Mouse (Mus musculus): Measurements from ENCODE around the gene Pgp. TPM values are rescaled to one million over a fixed set of nuclear protein-coding genes. Genes with fewer than 3 reads are reported as not detected.

Gene Pgp
- 36.4 TPM for polyA plus RNA-seq (2014; fragmentation: Illumina TruSeq; extraction: RNeasy Lipid Tissue Mini Kit (QIAGEN cat#74804); ENCODE audit: low read depth, low replicate concordance)

DNA sequence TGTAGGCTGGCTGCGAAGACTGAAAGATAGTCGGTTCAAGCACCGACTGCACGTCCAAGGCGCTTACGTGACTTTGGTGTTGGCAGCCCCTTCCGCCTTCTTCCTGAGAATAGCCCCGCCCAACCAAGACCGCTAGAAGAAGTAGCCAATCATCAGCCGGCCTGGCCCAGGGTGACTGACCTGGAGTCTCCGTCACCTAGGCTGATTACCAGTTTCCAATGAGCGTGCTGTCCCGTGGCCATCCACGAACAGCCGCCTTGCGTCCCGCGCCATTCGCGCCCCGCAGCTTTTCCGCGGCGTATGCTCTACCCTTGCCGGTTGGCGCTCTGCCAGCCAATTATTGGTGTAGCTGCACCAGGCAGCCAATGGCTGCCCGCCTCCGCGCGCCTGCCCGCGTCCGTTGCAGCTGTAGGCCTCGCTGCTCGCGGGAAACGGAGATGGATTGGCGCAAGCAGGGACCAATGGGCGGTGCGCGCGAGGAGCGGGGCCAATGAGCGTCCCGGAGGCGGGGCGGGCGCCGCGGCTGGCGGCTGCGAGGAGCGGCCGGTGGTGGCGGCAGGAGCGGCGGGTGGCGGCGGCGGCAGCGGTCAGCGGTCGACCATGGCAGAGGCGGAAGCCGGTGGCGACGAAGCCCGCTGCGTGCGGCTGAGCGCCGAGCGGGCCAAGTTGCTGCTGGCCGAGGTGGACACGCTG, at the start of gene Pgp, which contains the start of gene E4f1:
TSS of gene Pgp (plus strand) at position 483 of the 693 bp plus-strand sequence.
TSS of gene E4f1 (minus strand) at position 404 of the 693 bp plus-strand sequence.

GRCm38 (mm10) chr17:24426471-24427169, 43.6 kb upstream of the Pgp start, which contains the start of gene Eci1:
Eci1 (plus strand) TSS chr17:24426641.

DNA sequence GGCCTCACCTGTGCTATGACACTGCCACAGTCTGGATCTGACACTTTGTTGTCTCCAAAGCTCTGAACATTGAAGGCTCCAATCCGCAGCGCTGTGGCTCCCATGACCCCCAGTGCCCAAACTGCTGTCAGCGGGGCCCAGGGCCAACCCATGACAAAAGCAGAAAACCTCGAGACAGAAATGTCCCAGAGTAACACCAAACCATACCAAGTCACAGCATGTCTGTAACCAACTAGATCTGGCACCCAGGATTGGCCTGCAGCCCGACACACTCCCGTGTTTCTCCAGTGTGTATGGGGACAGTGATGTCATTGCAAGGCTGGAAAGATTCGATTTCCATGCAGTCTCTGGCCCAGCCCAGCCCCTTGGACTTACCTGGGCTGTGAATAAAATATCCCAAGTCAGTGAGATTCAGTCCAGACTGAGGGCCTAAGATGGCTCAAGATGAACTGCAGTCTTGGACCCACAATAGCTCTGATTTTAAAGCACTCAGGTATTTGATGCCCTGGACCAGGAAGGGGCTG, 27.5 kb upstream of the Pgp start, which contains the start of gene Dnase1l2:
TSS of gene Dnase1l2 (minus strand) at position 474 of the 524 bp plus-strand sequence.

GRCm38 (mm10) chr17:24473612-24474275, 3.6 kb downstream of the Pgp start, which contains the start of gene Bricd5:
Bricd5 (plus strand) TSS chr17:24473884.

GRCm38 (mm10) chr17:24478663-24479380, 8.6 kb downstream of the Pgp start, which contains the start of gene Mlst8:
Mlst8 (minus strand) TSS chr17:24479078.

DNA sequence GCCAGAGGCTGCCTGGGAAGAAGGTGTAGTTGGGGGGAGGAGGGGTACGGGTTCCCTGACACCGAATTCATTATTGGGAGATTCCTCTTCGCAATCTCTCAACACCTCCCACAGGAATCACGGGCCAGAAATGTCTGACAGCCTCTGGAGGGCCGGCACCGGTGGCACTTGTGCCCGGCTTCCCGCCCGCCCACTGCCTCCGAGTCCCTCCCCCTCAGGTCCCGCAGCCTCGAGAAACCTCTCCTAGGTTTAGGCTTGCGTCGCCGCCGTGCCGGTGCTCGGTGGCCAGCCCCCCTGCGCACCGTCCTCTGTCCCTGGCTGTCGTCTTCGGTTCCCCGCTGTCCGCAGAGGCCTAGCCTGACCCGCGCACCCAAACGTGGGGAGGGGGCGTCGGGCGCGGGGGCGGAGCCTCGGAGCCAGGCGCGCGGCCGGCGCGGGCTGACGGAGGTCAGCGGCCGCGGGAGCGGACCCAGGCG, 18.0 kb downstream of the Pgp start, which contains the start of gene Caskin1:
TSS of gene Caskin1 (plus strand) at position 416 of the 476 bp plus-strand sequence.

Other genes starting within 250 kb of the Pgp start
- gene Tedc2, start 249.5 kb upstream of the Pgp start, polyA plus RNA-seq (2014; fragmentation: Illumina TruSeq; extraction: RNeasy Lipid Tissue Mini Kit (QIAGEN cat#74804); ENCODE audit: low read depth, low replicate concordance), result 2.4 TPM
- 0.45 TPM for gene Ccnf, start 218.9 kb upstream of the Pgp start, polyA plus RNA-seq (2014; fragmentation: Illumina TruSeq; extraction: RNeasy Lipid Tissue Mini Kit (QIAGEN cat#74804); ENCODE audit: low read depth, low replicate concordance)
- gene Abca17, start 119.3 kb upstream of the Pgp start, polyA plus RNA-seq (2014; fragmentation: Illumina TruSeq; extraction: RNeasy Lipid Tissue Mini Kit (QIAGEN cat#74804); ENCODE audit: low read depth, low replicate concordance), result not detected
- 11.2 TPM for gene Abca3, start 118.4 kb upstream of the Pgp start, polyA plus RNA-seq (2014; fragmentation: Illumina TruSeq; extraction: RNeasy Lipid Tissue Mini Kit (QIAGEN cat#74804); ENCODE audit: low read depth, low replicate concordance)
- gene Rnps1, start 55.8 kb upstream of the Pgp start, polyA plus RNA-seq (2014; fragmentation: Illumina TruSeq; extraction: RNeasy Lipid Tissue Mini Kit (QIAGEN cat#74804); ENCODE audit: low read depth, low replicate concordance), result 82.4 TPM
- gene Eci1, start 43.8 kb upstream of the Pgp start, polyA plus RNA-seq (2014; fragmentation: Illumina TruSeq; extraction: RNeasy Lipid Tissue Mini Kit (QIAGEN cat#74804); ENCODE audit: low read depth, low replicate concordance), result 445 TPM
- 3.4 TPM for gene Dnase1l2, start 27.3 kb upstream of the Pgp start, polyA plus RNA-seq (2014; fragmentation: Illumina TruSeq; extraction: RNeasy Lipid Tissue Mini Kit (QIAGEN cat#74804); ENCODE audit: low read depth, low replicate concordance)
- gene E4f1, start 79 bp upstream of the Pgp start, polyA plus RNA-seq (2014; fragmentation: Illumina TruSeq; extraction: RNeasy Lipid Tissue Mini Kit (QIAGEN cat#74804); ENCODE audit: low read depth, low replicate concordance), result 21.5 TPM
- not detected for gene Bricd5, start 3.5 kb downstream of the Pgp start, polyA plus RNA-seq (2014; fragmentation: Illumina TruSeq; extraction: RNeasy Lipid Tissue Mini Kit (QIAGEN cat#74804); ENCODE audit: low read depth, low replicate concordance)
- 11.6 TPM for gene Mlst8, start 8.7 kb downstream of the Pgp start, polyA plus RNA-seq (2014; fragmentation: Illumina TruSeq; extraction: RNeasy Lipid Tissue Mini Kit (QIAGEN cat#74804); ENCODE audit: low read depth, low replicate concordance)
- gene Caskin1, start 18.2 kb downstream of the Pgp start, polyA plus RNA-seq (2014; fragmentation: Illumina TruSeq; extraction: RNeasy Lipid Tissue Mini Kit (QIAGEN cat#74804); ENCODE audit: low read depth, low replicate concordance), result 0.47 TPM
- 63.9 TPM for gene Traf7, start 57.5 kb downstream of the Pgp start, polyA plus RNA-seq (2014; fragmentation: Illumina TruSeq; extraction: RNeasy Lipid Tissue Mini Kit (QIAGEN cat#74804); ENCODE audit: low read depth, low replicate concordance)
- gene Rab26, start 63.8 kb downstream of the Pgp start, polyA plus RNA-seq (2014; fragmentation: Illumina TruSeq; extraction: RNeasy Lipid Tissue Mini Kit (QIAGEN cat#74804); ENCODE audit: low read depth, low replicate concordance), result not detected
- 35.8 TPM for gene Pkd1, start 79.4 kb downstream of the Pgp start, polyA plus RNA-seq (2014; fragmentation: Illumina TruSeq; extraction: RNeasy Lipid Tissue Mini Kit (QIAGEN cat#74804); ENCODE audit: low read depth, low replicate concordance)
- 99.7 TPM for gene Tsc2, start 162.2 kb downstream of the Pgp start, polyA plus RNA-seq (2014; fragmentation: Illumina TruSeq; extraction: RNeasy Lipid Tissue Mini Kit (QIAGEN cat#74804); ENCODE audit: low read depth, low replicate concordance)
- gene Nthl1, start 162.3 kb downstream of the Pgp start, polyA plus RNA-seq (2014; fragmentation: Illumina TruSeq; extraction: RNeasy Lipid Tissue Mini Kit (QIAGEN cat#74804); ENCODE audit: low read depth, low replicate concordance), result 6.4 TPM
- gene Slc9a3r2, start 179.9 kb downstream of the Pgp start, polyA plus RNA-seq (2014; fragmentation: Illumina TruSeq; extraction: RNeasy Lipid Tissue Mini Kit (QIAGEN cat#74804); ENCODE audit: low read depth, low replicate concordance), result 115 TPM
- not detected for gene Npw, start 188.1 kb downstream of the Pgp start, polyA plus RNA-seq (2014; fragmentation: Illumina TruSeq; extraction: RNeasy Lipid Tissue Mini Kit (QIAGEN cat#74804); ENCODE audit: low read depth, low replicate concordance)
- gene Zfp598, start 199.3 kb downstream of the Pgp start, polyA plus RNA-seq (2014; fragmentation: Illumina TruSeq; extraction: RNeasy Lipid Tissue Mini Kit (QIAGEN cat#74804); ENCODE audit: low read depth, low replicate concordance), result 18.8 TPM
- 0.31 TPM for gene Syngr3, start 219.6 kb downstream of the Pgp start, polyA plus RNA-seq (2014; fragmentation: Illumina TruSeq; extraction: RNeasy Lipid Tissue Mini Kit (QIAGEN cat#74804); ENCODE audit: low read depth, low replicate concordance)
- 18.9 TPM for gene Gfer, start 225.8 kb downstream of the Pgp start, polyA plus RNA-seq (2014; fragmentation: Illumina TruSeq; extraction: RNeasy Lipid Tissue Mini Kit (QIAGEN cat#74804); ENCODE audit: low read depth, low replicate concordance)
- gene Noxo1, start 225.8 kb downstream of the Pgp start, polyA plus RNA-seq (2014; fragmentation: Illumina TruSeq; extraction: RNeasy Lipid Tissue Mini Kit (QIAGEN cat#74804); ENCODE audit: low read depth, low replicate concordance), result 1.2 TPM
- gene Tbl3, start 237.3 kb downstream of the Pgp start, polyA plus RNA-seq (2014; fragmentation: Illumina TruSeq; extraction: RNeasy Lipid Tissue Mini Kit (QIAGEN cat#74804); ENCODE audit: low read depth, low replicate concordance), result 18.8 TPM
- not detected for gene Rnf151, start 247.7 kb downstream of the Pgp start, polyA plus RNA-seq (2014; fragmentation: Illumina TruSeq; extraction: RNeasy Lipid Tissue Mini Kit (QIAGEN cat#74804); ENCODE audit: low read depth, low replicate concordance)
- gene Rps2, start 247.7 kb downstream of the Pgp start, polyA plus RNA-seq (2014; fragmentation: Illumina TruSeq; extraction: RNeasy Lipid Tissue Mini Kit (QIAGEN cat#74804); ENCODE audit: low read depth, low replicate concordance), result 1,388 TPM